Comparison of ENCODE assay signal across 14 mouse cellular contexts in genomic region chr5:64566451-64567390, GRCm38 (mm10).
DNase-seq lines count a peak whose midpoint lies in the region; ATAC-seq and TF ChIP-seq lines count a peak whose summit lies in the region.
"Had no signal": no experiment of that assay in that cellular context is flagged by ENCODE, and none has a peak within 500 bp of the region (broad histone marks: within the 10 kb centered on the region; RNA-seq: fewer than 3 reads in every experiment).

No protein-coding gene starts in this region.

- peak; percentile 63 for ATAC-seq in liver, embryonic 13.5 days (ENCODE audit: low read depth)
- ATAC-seq: CD4-positive, CD25-positive, alpha-beta regulatory T cell, adult 4 months; forebrain, embryonic 15.5 days; Patski had no signal

- H3K9ac ChIP-seq in liver, embryonic 13.5 days, result peak overlapping the region; percentile 46
- H3K9ac ChIP-seq: forebrain, embryonic 15.5 days; heart, embryonic 13.5 days had no signal

- no peak overlapping the region for H3K4me3 ChIP-seq in embryonic fibroblast, embryonic 13.5 days (ENCODE audit: insufficient read depth, low read length)
- H3K4me3 ChIP-seq in liver, embryonic 13.5 days (replicated peaks), result no peak overlapping the region
- no peak overlapping the region for H3K4me3 ChIP-seq in thymus, adult 2 months (ENCODE audit: control insufficient read depth, insufficient read depth, low read length)
- H3K4me3 ChIP-seq: forebrain, embryonic 15.5 days; heart, embryonic 13.5 days had no signal

- peak; percentile 74 for DNase-seq in heart, adult 8-10 months (ENCODE audit: low spot score)
- DNase-seq in heart, postnatal 10 days, result no peak
- peak; percentile 44 for DNase-seq in NIH3T3 (ENCODE audit: low read depth)
- no peak for DNase-seq in liver, embryonic 13.5 days
- DNase-seq in thymus, adult 2 months, result no peak
- DNase-seq in right cerebral cortex, adult 2 months (ENCODE audit: low spot score in 2 of 2), result no peak
- DNase-seq: adrenal gland, adult 2 months; layer of hippocampus, adult 9-11 months; thymus, postnatal 14 days had no signal

- no peaks in the 10 kb centered on the region for H3K9me3 ChIP-seq in liver, embryonic 13.5 days (replicated peaks)
- H3K9me3 ChIP-seq: forebrain, embryonic 15.5 days; heart, embryonic 13.5 days had no signal

- peak overlapping the region; percentile 82 for H3K27ac ChIP-seq in embryonic fibroblast, embryonic 13.5 days (ENCODE audit: insufficient read depth, low read length)
- peak overlapping the region; percentile 92 for H3K27ac ChIP-seq in liver, embryonic 13.5 days
- H3K27ac ChIP-seq in thymus, adult 2 months (ENCODE audit: control insufficient read depth, insufficient read depth, low read length), result no peak overlapping the region
- H3K27ac ChIP-seq: forebrain, embryonic 15.5 days; heart, embryonic 13.5 days had no signal

- 57% methylated on average over 13 of the region's 13 CpGs for WGBS in liver, embryonic 13.5 days (ENCODE audit: insufficient replicate concordance)
- WGBS in thymus, adult 2 months, result 94% methylated on average over 13 of the region's 13 CpGs

- TF ChIP-seq CTCF in embryonic fibroblast, embryonic 13.5 days (IDR thresholded peaks at IDR 0.05; ENCODE audit: borderline replicate concordance, insufficient read depth, low read length), result no peak
- TF ChIP-seq CTCF in thymus, adult 2 months (IDR thresholded peaks at IDR 0.05; ENCODE audit: borderline replicate concordance, control insufficient read depth, extremely low read depth, insufficient read depth, low read length, poor library complexity), result no peak

- H3K4me1 ChIP-seq in embryonic fibroblast, embryonic 13.5 days (ENCODE audit: control insufficient read depth, insufficient read depth, low read length), result peaks cover 8% of the 10 kb centered on the region
- peaks cover 31% of the 10 kb centered on the region for H3K4me1 ChIP-seq in liver, embryonic 13.5 days (replicated peaks)
- peaks cover 10% of the 10 kb centered on the region for H3K4me1 ChIP-seq in thymus, adult 2 months (replicated peaks; ENCODE audit: control insufficient read depth, insufficient read depth, low read length)
- H3K4me1 ChIP-seq: forebrain, embryonic 15.5 days; heart, embryonic 13.5 days had no signal

- TF ChIP-seq POLR2A in embryonic fibroblast, embryonic 13.5 days (IDR thresholded peaks at IDR 0.05; ENCODE audit: low read depth, low read length), result no peak
- TF ChIP-seq POLR2A in thymus, adult 2 months (IDR thresholded peaks at IDR 0.05; ENCODE audit: control insufficient read depth, extremely low read depth, insufficient read depth, low read length, poor library complexity), result no peak

- no peak overlapping the region for H3K4me2 ChIP-seq in liver, embryonic 13.5 days
- H3K4me2 ChIP-seq: forebrain, embryonic 15.5 days; heart, embryonic 13.5 days had no signal

- intact Hi-C loops in heart, postnatal 10 days (cut with DNase I), result no loop called here

- no peaks in the 10 kb centered on the region for H3K27me3 ChIP-seq in liver, embryonic 13.5 days
- no peaks in the 10 kb centered on the region for H3K27me3 ChIP-seq in thymus, adult 2 months (ENCODE audit: control insufficient read depth, insufficient read depth, low read length)
- H3K27me3 ChIP-seq: forebrain, embryonic 15.5 days; heart, embryonic 13.5 days; Patski had no signal

- H3K36me3 ChIP-seq in liver, embryonic 13.5 days, result no peaks in the 10 kb centered on the region
- no peaks in the 10 kb centered on the region for H3K36me3 ChIP-seq in thymus, adult 2 months (ENCODE audit: control insufficient read depth, insufficient read depth, low read length)
- H3K36me3 ChIP-seq: forebrain, embryonic 15.5 days; heart, embryonic 13.5 days had no signal

Comparison
In these comparisons a context has a peak if more than half of its experiments do, and no peak if none do; other contexts are left out.
1. DNase-seq: peak in heart, adult 8-10 months (single experiment) and NIH3T3 (single experiment); none in heart, postnatal 10 days (0 of 2), liver, embryonic 13.5 days (single experiment), thymus, adult 2 months (single experiment) and right cerebral cortex, adult 2 months (0 of 2).